In genomic region chr2:160028459-160028858, GRCm38 (mm10) we compare ENCODE assay signal across 30 mouse cellular contexts.
"Had no signal": no experiment of that assay in that cellular context is flagged by ENCODE, and none has a peak within 500 bp of the region (broad histone marks: within the 10 kb centered on the region; RNA-seq: fewer than 3 reads in every experiment).

No protein-coding gene starts in this region.

- H3K27me3 ChIP-seq: limb, embryonic 12.5 days; limb, embryonic 13.5 days; limb, embryonic 15.5 days; liver, embryonic 12.5 days; liver, embryonic 13.5 days; liver, embryonic 15.5 days; lung, embryonic 15.5 days; megakaryocyte, embryonic 14.5 days; midbrain, embryonic 12.5 days; midbrain, embryonic 13.5 days; neural tube, embryonic 12.5 days had no signal

- H3K4me1 ChIP-seq: limb, embryonic 10.5 days; limb, embryonic 12.5 days; limb, embryonic 13.5 days; limb, embryonic 15.5 days; liver, embryonic 12.5 days; liver, embryonic 13.5 days; liver, embryonic 15.5 days; lung, embryonic 15.5 days; megakaryocyte, embryonic 14.5 days; midbrain, embryonic 10.5 days; midbrain, embryonic 12.5 days; midbrain, embryonic 13.5 days; neural tube, embryonic 12.5 days had no signal

- H3K9me3 ChIP-seq: limb, embryonic 10.5 days; limb, embryonic 12.5 days; limb, embryonic 13.5 days; limb, embryonic 15.5 days; liver, embryonic 12.5 days; liver, embryonic 13.5 days; liver, embryonic 15.5 days; lung, embryonic 15.5 days; midbrain, embryonic 10.5 days; midbrain, embryonic 12.5 days; midbrain, embryonic 13.5 days; neural tube, embryonic 12.5 days had no signal

- H3K9ac ChIP-seq: limb, embryonic 12.5 days; limb, embryonic 13.5 days; limb, embryonic 15.5 days; liver, embryonic 12.5 days; liver, embryonic 13.5 days; liver, embryonic 14.5 days; liver, embryonic 15.5 days; liver, postnatal 0 days; lung, embryonic 14.5 days; lung, embryonic 15.5 days; midbrain, embryonic 12.5 days; midbrain, embryonic 13.5 days; neural tube, embryonic 12.5 days had no signal

- H3K4me3 ChIP-seq: limb, embryonic 10.5 days; limb, embryonic 12.5 days; limb, embryonic 13.5 days; limb, embryonic 15.5 days; liver, embryonic 12.5 days; liver, embryonic 13.5 days; liver, embryonic 15.5 days; lung, embryonic 15.5 days; megakaryocyte, embryonic 14.5 days; midbrain, embryonic 10.5 days; midbrain, embryonic 12.5 days; midbrain, embryonic 13.5 days; myocyte; neural tube, embryonic 12.5 days had no signal

- H3K27ac ChIP-seq: limb, embryonic 10.5 days; limb, embryonic 12.5 days; limb, embryonic 13.5 days; limb, embryonic 15.5 days; liver, embryonic 12.5 days; liver, embryonic 13.5 days; liver, embryonic 14.5 days; liver, embryonic 15.5 days; lung, embryonic 15.5 days; macrophage; midbrain, embryonic 10.5 days; midbrain, embryonic 12.5 days; midbrain, embryonic 13.5 days; neural tube, embryonic 12.5 days had no signal

- H3K36me3 ChIP-seq: limb, embryonic 10.5 days; limb, embryonic 12.5 days; limb, embryonic 13.5 days; limb, embryonic 15.5 days; liver, embryonic 12.5 days; liver, embryonic 13.5 days; liver, embryonic 15.5 days; lung, embryonic 15.5 days; midbrain, embryonic 10.5 days; midbrain, embryonic 12.5 days; midbrain, embryonic 13.5 days; neural tube, embryonic 12.5 days had no signal

- ATAC-seq: liver, embryonic 12.5 days; liver, postnatal 0 days; lung, postnatal 0 days; midbrain, embryonic 13.5 days; midbrain, embryonic 16.5 days had no signal

- DNase-seq: left cerebral cortex, postnatal 4 days; liver; liver, embryonic 13.5 days; liver, postnatal 0 days; lung, adult 18-20 months; lung, adult 2 months; lung, embryonic 14.5 days; lung, postnatal 10 days; lung, postnatal 14 days; lung, postnatal 36 days; lung, postnatal 4 days; midbrain, embryonic 14.5 days had no signal

- H3K4me2 ChIP-seq: limb, embryonic 12.5 days; limb, embryonic 13.5 days; limb, embryonic 15.5 days; liver, embryonic 11.5 days; liver, embryonic 12.5 days; liver, embryonic 13.5 days; liver, embryonic 15.5 days; lung, embryonic 14.5 days; lung, embryonic 15.5 days; midbrain, embryonic 12.5 days; midbrain, embryonic 13.5 days; neural tube, embryonic 12.5 days had no signal
